In genomic region chr10:42583902-42584435, GRCm38 (mm10) we compare ENCODE assay signal across 10 mouse cellular contexts. TPM values are rescaled to one million over a fixed set of nuclear protein-coding genes. Genes with fewer than 3 reads are reported as not detected.
A peak's percentile ranks its signal among the peaks of the same experiment; 100 is the strongest.
DNase-seq lines count a peak whose midpoint lies in the region; ATAC-seq and TF ChIP-seq lines count a peak whose summit lies in the region.
"Had no signal": no experiment of that assay in that cellular context is flagged by ENCODE, and none has a peak within 500 bp of the region (broad histone marks: within the 10 kb centered on the region; RNA-seq: fewer than 3 reads in every experiment).

No protein-coding gene starts in this region.

- WGBS in heart, embryonic 14.5 days: under 1% methylated on average over 32 of the region's 32 CpGs
- WGBS in forebrain, embryonic 13.5 days: under 1% methylated on average over 32 of the region's 32 CpGs
- WGBS in midbrain, embryonic 10.5 days: under 1% methylated on average over 32 of the region's 32 CpGs

- no peak for ATAC-seq in heart, embryonic 14.5 days (ENCODE audit: insufficient number of reproducible peaks, insufficient read depth, low FRiP score, low read depth)
- ATAC-seq in forebrain, embryonic 13.5 days: peak; percentile 42

- H3K27me3 ChIP-seq in heart, embryonic 14.5 days (ENCODE audit: control insufficient read depth, insufficient read depth, low read length): peaks cover 98% of the 10 kb centered on the region
- peaks cover 7% of the 10 kb centered on the region for H3K27me3 ChIP-seq in forebrain, embryonic 13.5 days
- peaks cover 100% of the 10 kb centered on the region for H3K27me3 ChIP-seq in midbrain, embryonic 10.5 days (ENCODE audit: low read depth, poor library complexity, severe bottlenecking)

- H3K9me3 ChIP-seq in heart, embryonic 14.5 days (ENCODE audit: control insufficient read depth, low read length): 0 out of 2 replicates have a peak, but pooled peaks cover 3% of the 10 kb centered on the region
- H3K9me3 ChIP-seq in ES-E14 (ENCODE audit: control insufficient read depth, insufficient read depth, low read depth, low read length): no peaks in the 10 kb centered on the region
- no peaks in the 10 kb centered on the region for H3K9me3 ChIP-seq in forebrain, embryonic 13.5 days (replicated peaks)
- peaks cover 4% of the 10 kb centered on the region; the same call in 1 of the 2 replicates for H3K9me3 ChIP-seq in midbrain, embryonic 10.5 days (replicated peaks)
- H3K9me3 ChIP-seq: liver, embryonic 15.5 days had no signal

- no peaks in the 10 kb centered on the region for H3K36me3 ChIP-seq in heart, embryonic 14.5 days (ENCODE audit: control insufficient read depth, insufficient read depth, low read length)
- no peaks in the 10 kb centered on the region for H3K36me3 ChIP-seq in ES-E14 (ENCODE audit: control insufficient read depth, insufficient read depth, low read length, poor library complexity, severe bottlenecking)
- no peaks in the 10 kb centered on the region; the same call in 1 of the 2 replicates for H3K36me3 ChIP-seq in forebrain, embryonic 13.5 days (ENCODE audit: poor library complexity, severe bottlenecking)
- H3K36me3 ChIP-seq in midbrain, embryonic 10.5 days: peaks cover 3% of the 10 kb centered on the region; the same call in 1 of the 2 replicates
- H3K36me3 ChIP-seq: liver, embryonic 15.5 days had no signal

- no peak for DNase-seq in heart, postnatal 10 days
- DNase-seq in ES-E14 (ENCODE audit: low read depth, low spot score): no peak
- DNase-seq in midbrain, embryonic 10.5 days (ENCODE audit: low spot score): no peak
- no peak for DNase-seq in adrenal gland, postnatal 10 days
- no peak for DNase-seq in cerebellum, postnatal 36 days
- DNase-seq in gastrocnemius, adult 18-20 months (ENCODE audit: low spot score): no peak
- DNase-seq: gastrocnemius, postnatal 25 days had no signal

- intact Hi-C loops in heart, postnatal 10 days (cut with DNase I): loop anchor here (2.0 kb wide), 1 partner anchor 49 kb away; no protein-coding TSS in a partner anchor

- H3K4me3 ChIP-seq in heart, embryonic 14.5 days (ENCODE audit: control insufficient read depth in 1 of 2, insufficient read depth in 1 of 2, low read depth in 1 of 2, low read length in 2 of 2): peak overlapping the region in 1 of 2 experiments; percentile 39; a peak in 2 of 4 replicates
- H3K4me3 ChIP-seq in ES-E14 (ENCODE audit: insufficient read depth in 1 of 2, low read depth in 1 of 2, low read length in 2 of 2, poor library complexity in 1 of 2, severe bottlenecking in 1 of 2): peak overlapping the region; percentile 27 to 34; a peak in 1 of 4 replicates
- H3K4me3 ChIP-seq in forebrain, embryonic 13.5 days: peak overlapping the region; percentile 81
- H3K4me3 ChIP-seq in midbrain, embryonic 10.5 days: peak overlapping the region; percentile 67
- H3K4me3 ChIP-seq: liver, embryonic 15.5 days had no signal

- peaks cover 5 to 30% of the 10 kb centered on the region in 2 experiments; a peak in 3 of 4 replicates for H3K4me1 ChIP-seq in heart, embryonic 14.5 days (ENCODE audit: control insufficient read depth in 2 of 2, insufficient read depth in 2 of 2, low read length in 2 of 2)
- H3K4me1 ChIP-seq in ES-E14 (ENCODE audit: control insufficient read depth in 2 of 2, insufficient read depth in 2 of 2, low read length in 2 of 2, poor library complexity in 1 of 2): no peaks in the 10 kb centered on the region; a peak in 1 of 4 replicates
- H3K4me1 ChIP-seq in forebrain, embryonic 13.5 days: peaks cover 83% of the 10 kb centered on the region
- peaks cover 84% of the 10 kb centered on the region for H3K4me1 ChIP-seq in midbrain, embryonic 10.5 days

- no peak overlapping the region for H3K9ac ChIP-seq in heart, embryonic 14.5 days (ENCODE audit: low read length)
- H3K9ac ChIP-seq in ES-E14 (ENCODE audit: insufficient read depth, low read depth, low read length, poor library complexity, severe bottlenecking): no peak overlapping the region
- H3K9ac ChIP-seq in forebrain, embryonic 13.5 days: peak overlapping the region; percentile 98
- H3K9ac ChIP-seq: liver, embryonic 15.5 days had no signal

- H3K4me2 ChIP-seq in heart, embryonic 14.5 days (ENCODE audit: low read length): peak overlapping the region; percentile 57
- H3K4me2 ChIP-seq in forebrain, embryonic 13.5 days: peak overlapping the region; percentile 89
- H3K4me2 ChIP-seq: liver, embryonic 15.5 days had no signal

- in situ Hi-C loops in ES-E14 (cut with MboI; ENCODE audit: low sequenced_read_pairs in 2 of 2, unreplicated experiment in 2 of 2): loop anchor here in 1 of 2 experiments (10.0 kb wide), 1 partner anchor 279 kb away; no protein-coding TSS in a partner anchor

- H3K27ac ChIP-seq in heart, embryonic 14.5 days (replicated peaks in 1 of 2; ENCODE audit: control insufficient read depth in 1 of 2, insufficient read depth in 1 of 2, low read depth in 2 of 2, low read length in 2 of 2): no peak overlapping the region
- no peak overlapping the region for H3K27ac ChIP-seq in ES-E14 (ENCODE audit: insufficient read depth, low read depth, low read length, poor library complexity, severe bottlenecking)
- H3K27ac ChIP-seq in forebrain, embryonic 13.5 days: peak overlapping the region; percentile 96
- peak overlapping the region; percentile 87 for H3K27ac ChIP-seq in midbrain, embryonic 10.5 days (replicated peaks)
- H3K27ac ChIP-seq: liver, embryonic 15.5 days had no signal

TF ChIP-seq in ES-E14, 5 proteins besides CTCF, POLR2A, EP300 and RAD21:
- TF ChIP-seq ZNF384 (IDR thresholded peaks at IDR 0.05; ENCODE audit: low read depth, low read length) (no peak), MAFK (IDR thresholded peaks at IDR 0.05; ENCODE audit: insufficient read depth, low read depth, low read length) (no peak), CHD2 (IDR thresholded peaks at IDR 0.05; ENCODE audit: low read depth, low read length) (no peak), HCFC1 (IDR thresholded peaks at IDR 0.05; ENCODE audit: borderline replicate concordance, insufficient read depth, low read length) (no peak), ZC3H11A (IDR thresholded peaks at IDR 0.05; ENCODE audit: borderline replicate concordance, low read depth, low read length) (no peak)

RNA-seq across cellular contexts. Expression of gene Ostm1, which starts 0.3 kb away (rescaled TPM):
- polyA plus RNA-seq in heart, embryonic 14.5 days (2014; fragmentation: Nextera tagmentation; extraction: Ambion mirVana): 22.3 and 22.7 TPM in 2 replicates
- 10 to 100 TPM; 19.6 to 20.1 TPM for total RNA-seq in heart, postnatal 10 days (2021)
- total RNA-seq in ES-E14 (2012; rRNA removed): 19.7 and 23.7 TPM in 2 replicates
- 57.1 and 63.2 TPM in 2 replicates for polyA plus RNA-seq in forebrain, embryonic 13.5 days (2015; fragmentation: Nextera tagmentation; extraction: Ambion mirVana)
- 22.8 and 26.7 TPM in 2 replicates for polyA plus RNA-seq in midbrain, embryonic 10.5 days (2016; fragmentation: Nextera tagmentation; extraction: Ambion mirVana)
- total RNA-seq in adrenal gland, postnatal 10 days (2021): 10 to 100 TPM; 19.2 to 19.4 TPM
- total RNA-seq in gastrocnemius, adult 18-20 months (2021): 10 to 100 TPM; 18.3 to 24.3 TPM

RNA-seq across cellular contexts. Expression of gene Nr2e1, which starts 0.5 kb away (rescaled TPM):
- not detected in 2 replicates for polyA plus RNA-seq in heart, embryonic 14.5 days (2014; fragmentation: Nextera tagmentation; extraction: Ambion mirVana)
- total RNA-seq in heart, postnatal 10 days (2021): not detected
- not detected in 2 replicates for total RNA-seq in ES-E14 (2012; rRNA removed)
- polyA plus RNA-seq in forebrain, embryonic 13.5 days (2015; fragmentation: Nextera tagmentation; extraction: Ambion mirVana): 71.0 and 77.0 TPM in 2 replicates
- polyA plus RNA-seq in midbrain, embryonic 10.5 days (2016; fragmentation: Nextera tagmentation; extraction: Ambion mirVana): 25.3 and 26.3 TPM in 2 replicates
- total RNA-seq in adrenal gland, postnatal 10 days (2021): not detected
- total RNA-seq in gastrocnemius, adult 18-20 months (2021): not detected
- total RNA-seq: gastrocnemius, postnatal 25 days had no signal
- polyA plus RNA-seq: liver, embryonic 15.5 days had no signal

Comparison
In these comparisons a context has a peak if more than half of its experiments do, and no peak if none do; other contexts are left out.
1. H3K27ac ChIP-seq: peak in forebrain, embryonic 13.5 days (single experiment) and midbrain, embryonic 10.5 days (single experiment); none in heart, embryonic 14.5 days (0 of 2) and ES-E14 (single experiment).